Mouse (Mus musculus) heart, adult 2 months (tissue): ENCODE data around the gene Ttll3.

Experiments used
- CTCF ChIP-seq: fragments of 200-600 bp; IDR thresholded peaks from 2 replicates; pipeline ENCODE4 v1.8.1; 2022; ENCODE audit warnings: antibody characterized with exemption, mild to moderate bottlenecking, moderate library complexity
- EP300 ChIP-seq: fragments of 200-500 bp; IDR thresholded peaks from 2 replicates; pipeline ENCODE4 v1.6.1; 2011; ENCODE audit warnings: low read depth, low read length, control low read depth; ENCODE audit not compliant: insufficient read depth

DNA sequence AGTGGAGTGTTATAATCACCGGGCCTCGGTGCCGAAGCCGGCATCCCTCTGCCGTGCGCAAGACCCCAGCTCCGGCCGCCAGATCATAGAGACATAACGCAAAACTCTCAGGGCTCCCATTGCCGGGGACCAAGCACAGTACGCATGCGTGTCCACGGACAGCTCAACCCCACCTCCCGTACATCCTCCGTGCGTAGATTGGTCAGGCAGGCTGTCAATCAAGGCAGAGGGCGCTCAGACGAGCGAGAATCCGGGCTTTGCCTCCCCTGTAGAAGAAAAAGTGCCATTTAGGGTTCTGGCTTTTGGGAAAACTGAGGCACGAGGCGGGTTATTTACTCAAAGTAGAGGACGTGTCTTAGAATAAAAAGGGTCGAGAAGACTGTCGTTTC is 30.1 kb downstream of the Ttll3 start, which contains the start of gene Rpusd3:
- TF ChIP-seq EP300 (no peak), CTCF (no peak)
